Mouse (Mus musculus): ENCODE results near the gene Itga7. TPM values are rescaled to one million over a fixed set of nuclear protein-coding genes. Genes with fewer than 3 reads are reported as not detected.
"Not testable (repeated sequence)": the region's sequence is repeated elsewhere in the genome, so short reads cannot be mapped to it uniquely, and the experiment has no call there.

Itga7 gene
- polyA plus RNA-seq, 1 experiment from 2014 or later: 4.4 TPM

GRCm38 (mm10) chr10:128970740-128971250 lies 37.2 kb downstream of the Itga7 start:
- no peak for ATAC-seq (ENCODE audit: insufficient number of reproducible peaks, insufficient read depth, low FRiP score, low read depth)
- no peaks in the 10 kb centered on the region for H3K27me3 ChIP-seq (ENCODE audit: control insufficient read depth, insufficient read depth, low read length)
- no peak overlapping the region for H3K4me3 ChIP-seq (ENCODE audit: low read depth, low read length)
- no peak overlapping the region for H3K9ac ChIP-seq (replicated peaks; ENCODE audit: low read depth, low read length)
- H3K27ac ChIP-seq (ENCODE audit: low read length): no peak overlapping the region
- 37% methylated on average over 1 of the region's 1 CpGs for WGBS
- no peaks in the 10 kb centered on the region for H3K9me3 ChIP-seq (ENCODE audit: control insufficient read depth, low read depth, low read length)
- no peak overlapping the region for H3K4me2 ChIP-seq (replicated peaks; ENCODE audit: low read depth, low read length)
- 0 out of 2 replicates have a peak, but pooled peaks cover 7% of the 10 kb centered on the region for H3K4me1 ChIP-seq (ENCODE audit: control insufficient read depth, insufficient read depth, low read length)
- no peaks in the 10 kb centered on the region for H3K36me3 ChIP-seq (ENCODE audit: control insufficient read depth, insufficient read depth, low read length)

- Histone ChIP-seq H3K9me3 (ENCODE audit: control insufficient read depth, low read depth, low read length) (no peaks in the 10 kb centered on the region), H3K27ac (ENCODE audit: low read length) (no peak overlapping the region), H3K9ac (replicated peaks; ENCODE audit: low read depth, low read length) (no peak overlapping the region), H3K4me1 (ENCODE audit: control insufficient read depth, insufficient read depth, low read length) (0 out of 2 replicates have a peak, but pooled peaks cover 4% of the 10 kb centered on the region), H3K4me2 (replicated peaks; ENCODE audit: low read depth, low read length) (no peak overlapping the region), H3K4me3 (ENCODE audit: low read depth, low read length) (no peak overlapping the region), H3K27me3 (ENCODE audit: control insufficient read depth, insufficient read depth, low read length) (no peaks in the 10 kb centered on the region), H3K36me3 (ENCODE audit: control insufficient read depth, insufficient read depth, low read length) (no peaks in the 10 kb centered on the region)
- 76% methylated on average over 4 of the region's 4 CpGs for WGBS
- no peak for ATAC-seq (ENCODE audit: insufficient number of reproducible peaks, insufficient read depth, low FRiP score, low read depth)
Measured at GRCm38 (mm10) chr10:128972841-128973240, 39.2 kb downstream of the Itga7 start.

- no peaks in the 10 kb centered on the region for H3K36me3 ChIP-seq (ENCODE audit: control insufficient read depth, insufficient read depth, low read length)
- no peaks in the 10 kb centered on the region for H3K4me1 ChIP-seq (ENCODE audit: control insufficient read depth, insufficient read depth, low read length)
- no peaks in the 10 kb centered on the region for H3K27me3 ChIP-seq (ENCODE audit: control insufficient read depth, insufficient read depth, low read length)
- whole genome bisulfite sequencing: 62% methylated on average over 3 of the region's 3 CpGs
- H3K27ac ChIP-seq (ENCODE audit: low read length): no peak overlapping the region
- H3K9ac ChIP-seq (replicated peaks; ENCODE audit: low read depth, low read length): no peak overlapping the region
- no peak overlapping the region for H3K4me2 ChIP-seq (replicated peaks; ENCODE audit: low read depth, low read length)
- no peak for ATAC-seq (ENCODE audit: insufficient number of reproducible peaks, insufficient read depth, low FRiP score, low read depth)
- H3K9me3 ChIP-seq (ENCODE audit: control insufficient read depth, low read depth, low read length): no peaks in the 10 kb centered on the region
- no peak overlapping the region for H3K4me3 ChIP-seq (ENCODE audit: low read depth, low read length)
Measured at GRCm38 (mm10) chr10:128976395-128976794, 42.8 kb downstream of the Itga7 start.

- Histone ChIP-seq H3K36me3 (ENCODE audit: control insufficient read depth, insufficient read depth, low read length) (no peaks in the 10 kb centered on the region), H3K27me3 (ENCODE audit: control insufficient read depth, insufficient read depth, low read length) (no peaks in the 10 kb centered on the region), H3K9ac (replicated peaks; ENCODE audit: low read depth, low read length) (no peak overlapping the region), H3K4me2 (replicated peaks; ENCODE audit: low read depth, low read length) (no peak overlapping the region), H3K4me3 (ENCODE audit: low read depth, low read length) (no peak overlapping the region), H3K27ac (ENCODE audit: low read length) (no peak overlapping the region), H3K9me3 (ENCODE audit: control insufficient read depth, low read depth, low read length) (no peaks in the 10 kb centered on the region), H3K4me1 (ENCODE audit: control insufficient read depth, insufficient read depth, low read length) (no peaks in the 10 kb centered on the region)
- peak; percentile 73; the same call in 1 of the 2 replicates for ATAC-seq (ENCODE audit: insufficient number of reproducible peaks, insufficient read depth, low FRiP score, low read depth)
- 22% methylated on average over 9 of the region's 9 CpGs for WGBS
Measured at GRCm38 (mm10) chr10:128977522-128978114, 44.0 kb downstream of the Itga7 start.

GRCm38 (mm10) chr10:128980644-128981365 lies 47.2 kb downstream of the Itga7 start:
- Histone ChIP-seq H3K36me3 (ENCODE audit: control insufficient read depth, insufficient read depth, low read length) (no peaks in the 10 kb centered on the region), H3K9me3 (ENCODE audit: control insufficient read depth, low read depth, low read length) (no peaks in the 10 kb centered on the region), H3K4me3 (ENCODE audit: low read depth, low read length) (no peak overlapping the region), H3K9ac (replicated peaks; ENCODE audit: low read depth, low read length) (no peak overlapping the region), H3K4me2 (replicated peaks; ENCODE audit: low read depth, low read length) (no peak overlapping the region), H3K27me3 (ENCODE audit: control insufficient read depth, insufficient read depth, low read length) (no peaks in the 10 kb centered on the region), H3K4me1 (ENCODE audit: control insufficient read depth, insufficient read depth, low read length) (no peaks in the 10 kb centered on the region), H3K27ac (ENCODE audit: low read length) (no peak overlapping the region)
- 0 out of 2 replicates have a peak, but pooled peaks have one; percentile 15 for ATAC-seq (ENCODE audit: insufficient number of reproducible peaks, insufficient read depth, low FRiP score, low read depth)
- WGBS: 54% methylated on average over 3 of the region's 3 CpGs

GRCm38 (mm10) chr10:128989131-128989530 lies 55.5 kb downstream of the Itga7 start, which contains the start of gene Olfr9:
Olfr9 (plus strand) TSS chr10:128989431.
- H3K9ac ChIP-seq (replicated peaks; ENCODE audit: low read depth, low read length); H3K27me3 ChIP-seq (ENCODE audit: control insufficient read depth, insufficient read depth, low read length); H3K9me3 ChIP-seq (ENCODE audit: control insufficient read depth, low read depth, low read length); H3K4me3 ChIP-seq (ENCODE audit: low read depth, low read length); ATAC-seq (ENCODE audit: insufficient number of reproducible peaks, insufficient read depth, low FRiP score, low read depth); H3K27ac ChIP-seq (ENCODE audit: low read length); H3K4me2 ChIP-seq (replicated peaks; ENCODE audit: low read depth, low read length); H3K36me3 ChIP-seq (ENCODE audit: control insufficient read depth, insufficient read depth, low read length); H3K4me1 ChIP-seq (ENCODE audit: control insufficient read depth, insufficient read depth, low read length): not testable (repeated sequence)
- whole genome bisulfite sequencing: 75% methylated on average over 1 of the region's 1 CpGs

GRCm38 (mm10) chr10:128990129-128990850 lies 56.7 kb downstream of the Itga7 start:
- not testable (repeated sequence) for H3K4me2 ChIP-seq (replicated peaks; ENCODE audit: low read depth, low read length)

GRCm38 (mm10) chr10:128990994-128991393 lies 57.4 kb downstream of the Itga7 start:
- H3K4me3 ChIP-seq (ENCODE audit: low read depth, low read length): no peak overlapping the region

More at GRCm38 (mm10) chr10:128990129-128990850, 56.7 kb downstream of the Itga7 start:
- 56% methylated on average over 7 of the region's 10 CpGs for WGBS
- ATAC-seq (ENCODE audit: insufficient number of reproducible peaks, insufficient read depth, low FRiP score, low read depth); H3K9ac ChIP-seq (replicated peaks; ENCODE audit: low read depth, low read length); H3K9me3 ChIP-seq (ENCODE audit: control insufficient read depth, low read depth, low read length); H3K36me3 ChIP-seq (ENCODE audit: control insufficient read depth, insufficient read depth, low read length); H3K4me3 ChIP-seq (ENCODE audit: low read depth, low read length); H3K27ac ChIP-seq (ENCODE audit: low read length); H3K4me1 ChIP-seq (ENCODE audit: control insufficient read depth, insufficient read depth, low read length); H3K27me3 ChIP-seq (ENCODE audit: control insufficient read depth, insufficient read depth, low read length): not testable (repeated sequence)

More at GRCm38 (mm10) chr10:128990994-128991393, 57.4 kb downstream of the Itga7 start:
- Histone ChIP-seq H3K27ac (ENCODE audit: low read length) (no peak overlapping the region), H3K9ac (replicated peaks; ENCODE audit: low read depth, low read length) (no peak overlapping the region), H3K9me3 (ENCODE audit: control insufficient read depth, low read depth, low read length) (no peaks in the 10 kb centered on the region), H3K4me1 (ENCODE audit: control insufficient read depth, insufficient read depth, low read length) (no peaks in the 10 kb centered on the region), H3K4me2 (replicated peaks; ENCODE audit: low read depth, low read length) (no peak overlapping the region), H3K36me3 (ENCODE audit: control insufficient read depth, insufficient read depth, low read length) (no peaks in the 10 kb centered on the region), H3K27me3 (ENCODE audit: control insufficient read depth, insufficient read depth, low read length) (no peaks in the 10 kb centered on the region)
- ATAC-seq (ENCODE audit: insufficient number of reproducible peaks, insufficient read depth, low FRiP score, low read depth): no peak
